Mouse (Mus musculus): ENCODE data around the gene Abcd2. TPM values are rescaled to one million over a fixed set of nuclear protein-coding genes. Genes with fewer than 3 reads are reported as not detected.
A peak's percentile ranks its signal among the peaks of the same experiment; 100 is the strongest.

The Abcd2 gene
- 3.3 and 4.0 TPM in 2 replicates for polyA plus RNA-seq (2015; fragmentation: Nextera tagmentation; extraction: Ambion mirVana)

DNA sequence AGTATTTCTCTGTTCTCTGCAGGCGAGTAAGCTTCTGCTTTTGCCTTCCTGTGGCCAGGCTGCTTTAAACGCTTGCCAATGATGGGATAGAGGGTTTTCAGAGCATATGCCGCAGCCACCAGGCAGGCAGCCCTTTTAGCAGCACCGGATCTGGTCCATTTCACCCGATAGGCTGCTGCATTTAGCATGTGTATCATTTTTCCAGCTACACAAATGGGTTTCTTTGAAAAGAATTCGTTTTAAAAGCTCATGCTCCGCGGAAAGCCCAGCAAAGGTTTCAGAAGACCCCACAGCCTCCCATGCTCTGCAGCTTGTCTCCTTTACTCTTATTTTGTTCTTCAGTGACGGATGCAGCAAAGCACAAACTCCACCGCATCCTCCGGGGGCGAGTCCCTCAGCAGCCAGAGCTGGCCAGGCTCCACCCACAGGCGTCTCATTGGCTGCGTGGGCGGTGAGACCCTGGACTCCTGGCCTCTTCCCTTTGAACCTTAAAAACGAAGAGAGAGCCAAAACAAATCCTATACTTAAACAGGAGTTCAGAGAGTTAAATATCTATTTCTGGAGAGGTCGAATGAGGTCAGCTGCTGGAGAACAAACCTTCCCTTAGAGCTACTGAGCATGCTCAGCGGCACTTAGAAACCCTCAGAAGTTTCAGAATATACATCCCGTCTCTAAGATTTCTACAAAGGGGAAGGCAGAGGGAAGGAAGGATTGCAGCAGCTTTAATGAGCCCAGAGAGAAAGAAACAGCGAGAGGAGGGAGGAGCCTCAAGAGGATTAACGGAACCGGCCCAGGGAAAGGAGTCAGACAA, at the start of gene Abcd2:
Gene Abcd2 (minus strand): TSS at position 388 of the 811 bp plus-strand sequence.
- Histone ChIP-seq H3K9me3 (no peaks in the 10 kb centered on the region), H3K4me1 (peaks cover 12% of the 10 kb centered on the region), H3K4me2 (replicated peaks) (peak within 1 kb of the TSS; percentile 79), H3K27me3 (peaks cover 3% of the 10 kb centered on the region; the same call in 1 of the 2 replicates), H3K27ac (peak within 1 kb of the TSS; percentile 63; the same call in 1 of the 2 replicates), H3K36me3 (no peaks in the 10 kb centered on the region), H3K9ac (peak within 1 kb of the TSS; percentile 61), H3K4me3 (peak within 1 kb of the TSS; percentile 50)
- peak; percentile 89 for ATAC-seq (ENCODE audit: low FRiP score, low read depth)
- under 1% methylated on average over 22 of the region's 22 CpGs for WGBS

GRCm38 (mm10) chr15:91240683-91241335, 49.2 kb upstream of the Abcd2 start:
- H3K27me3 ChIP-seq = no peaks in the 10 kb centered on the region
- no peak for ATAC-seq (ENCODE audit: low FRiP score, low read depth)
- no peak overlapping the region for H3K9ac ChIP-seq
- H3K9me3 ChIP-seq = no peaks in the 10 kb centered on the region
- H3K4me3 ChIP-seq = no peak overlapping the region
- no peak overlapping the region for H3K27ac ChIP-seq
- no peaks in the 10 kb centered on the region for H3K36me3 ChIP-seq
- 86% methylated on average over 3 of the region's 3 CpGs for WGBS
- H3K4me1 ChIP-seq = no peaks in the 10 kb centered on the region
- H3K4me2 ChIP-seq (replicated peaks) = no peak overlapping the region

- no peak overlapping the region for H3K4me3 ChIP-seq
- no peak overlapping the region for H3K4me2 ChIP-seq (replicated peaks)
- H3K4me1 ChIP-seq = no peaks in the 10 kb centered on the region
- H3K27ac ChIP-seq = no peak overlapping the region
- no peaks in the 10 kb centered on the region for H3K36me3 ChIP-seq
- H3K9me3 ChIP-seq = no peaks in the 10 kb centered on the region
- no peak overlapping the region for H3K9ac ChIP-seq
- WGBS = 83% methylated on average over 5 of the region's 5 CpGs
- H3K27me3 ChIP-seq = no peaks in the 10 kb centered on the region
- no peak for ATAC-seq (ENCODE audit: low FRiP score, low read depth)
Observed at GRCm38 (mm10) chr15:91237294-91237693, 45.7 kb upstream of the Abcd2 start.

DNA sequence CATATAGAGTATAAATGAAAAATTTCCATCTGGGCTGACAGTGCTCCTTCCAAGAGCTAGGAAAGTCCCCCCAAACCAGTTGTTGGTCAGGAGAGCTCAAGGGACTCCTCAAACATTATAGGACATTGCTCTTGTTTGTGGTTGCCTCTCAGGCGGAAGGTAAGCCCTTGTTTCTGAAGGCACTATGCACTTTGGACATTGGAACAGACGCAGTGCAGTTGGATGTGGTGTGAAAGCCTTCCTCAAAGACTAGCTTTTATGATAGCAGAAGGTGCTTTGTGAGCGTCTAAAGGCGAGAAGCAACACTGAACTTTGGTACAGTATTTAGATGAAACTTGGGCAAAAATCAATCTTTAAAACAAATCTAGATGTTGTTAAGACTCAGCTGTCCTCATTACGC, 14.9 kb upstream of the Abcd2 start:
- no peaks in the 10 kb centered on the region for H3K27me3 ChIP-seq
- H3K4me2 ChIP-seq (replicated peaks) = no peak overlapping the region
- no peaks in the 10 kb centered on the region for H3K9me3 ChIP-seq
- no peak for ATAC-seq (ENCODE audit: low FRiP score, low read depth)
- no peak overlapping the region for H3K4me3 ChIP-seq
- no peaks in the 10 kb centered on the region for H3K4me1 ChIP-seq
- H3K27ac ChIP-seq = no peak overlapping the region
- H3K36me3 ChIP-seq = no peaks in the 10 kb centered on the region
- WGBS = 89% methylated on average over 5 of the region's 5 CpGs
- H3K9ac ChIP-seq = no peak overlapping the region

GRCm38 (mm10) chr15:91203521-91203920, 11.9 kb upstream of the Abcd2 start:
- Histone ChIP-seq H3K9ac (no peak overlapping the region), H3K4me2 (replicated peaks) (no peak overlapping the region), H3K4me1 (no peaks in the 10 kb centered on the region), H3K36me3 (no peaks in the 10 kb centered on the region), H3K27ac (no peak overlapping the region), H3K27me3 (no peaks in the 10 kb centered on the region), H3K4me3 (no peak overlapping the region), H3K9me3 (no peaks in the 10 kb centered on the region)
- no peak for ATAC-seq (ENCODE audit: low FRiP score, low read depth)
- 87% methylated on average over 3 of the region's 3 CpGs for WGBS

DNA sequence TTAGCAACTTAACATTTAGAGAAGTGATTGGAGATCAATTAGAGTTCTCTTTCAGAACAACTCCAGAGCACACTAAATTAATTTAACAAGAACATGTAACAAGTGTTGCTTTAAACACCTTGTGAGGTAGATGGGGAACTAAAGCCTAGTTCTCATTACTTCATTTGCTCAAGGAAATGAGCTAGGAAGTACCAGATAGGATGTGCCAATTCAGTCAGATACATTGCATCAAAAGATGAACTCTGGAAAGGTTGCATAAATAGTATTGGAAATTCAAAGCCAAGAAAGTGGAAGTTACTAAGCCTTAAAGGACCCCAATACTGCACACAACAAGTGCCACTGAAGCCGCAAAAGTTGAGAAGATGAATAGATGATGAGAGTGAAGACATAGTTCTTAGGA, 10.9 kb upstream of the Abcd2 start:
- 93% methylated on average over 1 of the region's 1 CpGs for WGBS
- no peak overlapping the region for H3K27ac ChIP-seq
- H3K4me3 ChIP-seq = no peak overlapping the region
- H3K36me3 ChIP-seq = no peaks in the 10 kb centered on the region
- H3K4me2 ChIP-seq (replicated peaks) = no peak overlapping the region
- no peaks in the 10 kb centered on the region for H3K27me3 ChIP-seq
- H3K9me3 ChIP-seq = no peaks in the 10 kb centered on the region
- H3K4me1 ChIP-seq = no peaks in the 10 kb centered on the region
- no peak for ATAC-seq (ENCODE audit: low FRiP score, low read depth)
- H3K9ac ChIP-seq = no peak overlapping the region

- Histone ChIP-seq H3K27me3 (no peaks in the 10 kb centered on the region), H3K27ac (no peak overlapping the region), H3K36me3 (no peaks in the 10 kb centered on the region), H3K9me3 (no peaks in the 10 kb centered on the region), H3K4me3 (no peak overlapping the region), H3K4me1 (no peaks in the 10 kb centered on the region), H3K4me2 (replicated peaks) (no peak overlapping the region), H3K9ac (no peak overlapping the region)
- 96% methylated on average over 1 of the region's 1 CpGs for WGBS
- no peak for ATAC-seq (ENCODE audit: low FRiP score, low read depth)
Observed at GRCm38 (mm10) chr15:91200833-91201232, 9.2 kb upstream of the Abcd2 start.

- ATAC-seq (ENCODE audit: low FRiP score, low read depth) = no peak
- 90% methylated on average over 30 of the region's 30 CpGs for WGBS
Observed at GRCm38 (mm10) chr15:91199256-91199905, 7.8 kb upstream of the Abcd2 start, which contains the start of gene CN725425. TSS of gene CN725425 (plus strand) at chr15:91199494.

DNA sequence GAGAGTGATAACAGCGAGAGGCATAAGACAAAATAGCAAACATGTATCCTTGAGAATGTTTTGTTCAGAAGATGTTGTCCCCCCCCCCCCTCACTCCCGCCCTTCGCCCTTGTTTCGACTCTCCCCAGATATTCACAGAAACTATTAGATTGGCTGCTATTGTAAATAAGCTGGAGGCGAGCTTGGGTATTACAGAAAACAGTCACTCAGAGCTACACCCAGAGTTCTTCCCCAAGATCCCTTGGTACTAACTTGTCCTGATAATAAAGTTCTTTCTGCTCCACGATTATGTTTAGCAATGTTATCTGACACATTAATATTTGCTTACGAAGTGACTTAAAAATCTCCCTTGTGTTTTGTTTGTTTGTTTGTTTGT, 612 bp upstream of the Abcd2 start:
- ATAC-seq (ENCODE audit: low FRiP score, low read depth) = peak; percentile 48
- 11% methylated on average over 7 of the region's 7 CpGs for WGBS
- peak overlapping the region; percentile 50 for H3K4me3 ChIP-seq
- no peaks in the 10 kb centered on the region for H3K9me3 ChIP-seq
- peak overlapping the region; percentile 79 for H3K4me2 ChIP-seq (replicated peaks)
- H3K36me3 ChIP-seq = no peaks in the 10 kb centered on the region
- peak overlapping the region; percentile 63; the same call in 1 of the 2 replicates for H3K27ac ChIP-seq
- peaks cover 3% of the 10 kb centered on the region; the same call in 1 of the 2 replicates for H3K27me3 ChIP-seq
- peak overlapping the region; percentile 61 for H3K9ac ChIP-seq
- peaks cover 12% of the 10 kb centered on the region for H3K4me1 ChIP-seq

More at GRCm38 (mm10) chr15:91199256-91199905, 7.8 kb upstream of the Abcd2 start, which contains the start of gene CN725425:
- H3K9ac ChIP-seq = no peak within 1 kb of the TSS
- no peaks in the 10 kb centered on the region for H3K4me1 ChIP-seq
- no peaks in the 10 kb centered on the region for H3K36me3 ChIP-seq
- H3K9me3 ChIP-seq = no peaks in the 10 kb centered on the region
- H3K27me3 ChIP-seq = no peaks in the 10 kb centered on the region
- no peak within 1 kb of the TSS for H3K4me2 ChIP-seq (replicated peaks)
- H3K4me3 ChIP-seq = no peak within 1 kb of the TSS
- H3K27ac ChIP-seq = no peak within 1 kb of the TSS

- WGBS = 40% methylated on average over 17 of the region's 17 CpGs
- H3K27ac ChIP-seq = no peak overlapping the region
- no peak for ATAC-seq (ENCODE audit: low FRiP score, low read depth)
- H3K9me3 ChIP-seq = no peaks in the 10 kb centered on the region
- peaks cover 12% of the 10 kb centered on the region for H3K4me1 ChIP-seq
- H3K27me3 ChIP-seq = peaks cover 3% of the 10 kb centered on the region; the same call in 1 of the 2 replicates
- H3K36me3 ChIP-seq = no peaks in the 10 kb centered on the region
- H3K9ac ChIP-seq = peak overlapping the region; percentile 61; the same call in 1 of the 2 replicates
- H3K4me2 ChIP-seq (replicated peaks) = peak overlapping the region; percentile 79
- peak overlapping the region; percentile 50 for H3K4me3 ChIP-seq
Observed at GRCm38 (mm10) chr15:91190519-91191207, 936 bp downstream of the Abcd2 start.

- Histone ChIP-seq H3K4me3 (peak overlapping the region; percentile 50), H3K4me2 (replicated peaks) (peak overlapping the region; percentile 79), H3K27me3 (peaks cover 3% of the 10 kb centered on the region; the same call in 1 of the 2 replicates), H3K36me3 (no peaks in the 10 kb centered on the region), H3K27ac (no peak overlapping the region), H3K4me1 (peaks cover 12% of the 10 kb centered on the region), H3K9ac (no peak overlapping the region), H3K9me3 (no peaks in the 10 kb centered on the region)
- WGBS = 39% methylated on average over 4 of the region's 4 CpGs
- no peak for ATAC-seq (ENCODE audit: low FRiP score, low read depth)
Observed at GRCm38 (mm10) chr15:91190026-91190425, 1.6 kb downstream of the Abcd2 start.

Measured in limb, embryonic 13.5 days (tissue).